ENCODE assay signal across 8 mouse cellular contexts in genomic region chr12:12318140-12318734, GRCm38 (mm10). TPM values are rescaled to one million over a fixed set of nuclear protein-coding genes. Genes with fewer than 3 reads are reported as not detected.
DNase-seq lines count a peak whose midpoint lies in the region; ATAC-seq and TF ChIP-seq lines count a peak whose summit lies in the region.

No protein-coding gene starts in this region.

- TF ChIP-seq POLR2A in heart, adult 2 months (IDR thresholded peaks at IDR 0.05; ENCODE audit: insufficient read depth, low read depth, low read length): no peak

- no peak for ATAC-seq in heart, postnatal 0 days (ENCODE audit: insufficient read depth, low read depth)
- ATAC-seq in erythroid progenitor cell, adult 5-6 weeks (replicated peaks; ENCODE audit: low FRiP score, poor library complexity, severe bottlenecking): no peak

- H3K27me3 ChIP-seq in heart, adult 2 months (ENCODE audit: control insufficient read depth, insufficient read depth, low read length): no peaks in the 10 kb centered on the region
- no peaks in the 10 kb centered on the region for H3K27me3 ChIP-seq in heart, postnatal 0 days (ENCODE audit: control insufficient read depth, insufficient read depth, low read length)

- H3K9me3 ChIP-seq in heart, postnatal 0 days (replicated peaks; ENCODE audit: control insufficient read depth, low read length): no peaks in the 10 kb centered on the region

- H3K36me3 ChIP-seq in heart, adult 2 months (ENCODE audit: control insufficient read depth, insufficient read depth, low read length): no peaks in the 10 kb centered on the region
- no peaks in the 10 kb centered on the region for H3K36me3 ChIP-seq in heart, postnatal 0 days (replicated peaks; ENCODE audit: control insufficient read depth, insufficient read depth, low read length)

- TF ChIP-seq CTCF in heart, adult 2 months (IDR thresholded peaks at IDR 0.05): peak; percentile 96
- TF ChIP-seq CTCF in heart, postnatal 0 days (IDR thresholded peaks at IDR 0.05; ENCODE audit: low read depth): peak; percentile 86

- 3% methylated on average over 6 of the region's 6 CpGs for WGBS in heart, adult 2 months
- 4% methylated on average over 6 of the region's 6 CpGs for WGBS in heart, postnatal 0 days

- H3K4me3 ChIP-seq in heart, adult 2 months: no peak overlapping the region
- H3K4me3 ChIP-seq in heart, postnatal 0 days (ENCODE audit: low read depth, low read length): no peak overlapping the region

- TF ChIP-seq EP300 in heart, adult 2 months (IDR thresholded peaks at IDR 0.05; ENCODE audit: insufficient read depth, low read depth, low read length): no peak
- no peak for TF ChIP-seq EP300 in heart, postnatal 0 days (IDR thresholded peaks at IDR 0.05; ENCODE audit: low read depth)

- no peak overlapping the region for H3K9ac ChIP-seq in heart, adult 2 months (ENCODE audit: low read depth, low read length)
- H3K9ac ChIP-seq in heart, postnatal 0 days (replicated peaks; ENCODE audit: low read depth, low read length): no peak overlapping the region

- no peak overlapping the region for H3K4me2 ChIP-seq in heart, postnatal 0 days (ENCODE audit: low read depth, low read length)

- H3K27ac ChIP-seq in heart, adult 2 months: peak overlapping the region; percentile 13; the same call in 1 of the 2 replicates
- no peak overlapping the region for H3K27ac ChIP-seq in heart, postnatal 0 days (ENCODE audit: low read depth)

- no peaks in the 10 kb centered on the region for H3K79me2 ChIP-seq in heart, adult 2 months (replicated peaks; ENCODE audit: control insufficient read depth, insufficient read depth, low read length)

- intact Hi-C loops in heart, adult 2 months (cut with DNase I): loop anchor here (1.0 kb wide), 1 partner anchor 142 kb away; no protein-coding TSS in a partner anchor
- intact Hi-C loops in heart, postnatal 25 days (cut with DNase I): loop anchor here (1.0 kb wide), 1 partner anchor 142 kb away; no protein-coding TSS in a partner anchor

- H3K4me1 ChIP-seq in heart, adult 2 months (ENCODE audit: control insufficient read depth, insufficient read depth, low read length): peaks cover 2% of the 10 kb centered on the region; the same call in 1 of the 2 replicates
- H3K4me1 ChIP-seq in heart, postnatal 0 days (ENCODE audit: control insufficient read depth, insufficient read depth): no peaks in the 10 kb centered on the region; the same call in none of the 2 replicates

- DNase-seq in heart, adult 2 months: peak; percentile 39 to 48
- no peak for DNase-seq in heart, postnatal 25 days (ENCODE audit: low spot score)
- peak; percentile 26 for DNase-seq in A20 (ENCODE audit: low read depth, low spot score)
- peak; percentile 12 for DNase-seq in adipocyte (ENCODE audit: low spot score)
- DNase-seq in heart, postnatal 0 days (ENCODE audit: low spot score): peak; percentile 47
- DNase-seq in retina, adult 2 months (ENCODE audit: low read depth, low spot score): peak; percentile 11
- no peak for DNase-seq in adrenal gland, adult 18-20 months (ENCODE audit: low spot score in 2 of 2)

RNA-seq across cellular contexts. Expression of gene Fam49a, which starts 56.3 kb away (rescaled TPM):
- total RNA-seq in heart, adult 2 months (2021): 1 to 10 TPM; 7.1 to 9.8 TPM
- polyA plus RNA-seq in heart, adult 2 months (2012; rRNA removed): 4.1 and 6.5 TPM in 2 replicates
- total RNA-seq in heart, postnatal 25 days (2021): 1 to 10 TPM; 9.5 to 10.0 TPM
- 12.4 and 21.6 TPM in 2 replicates for total RNA-seq in heart, postnatal 0 days (2014; rRNA removed; ENCODE audit: low replicate concordance)
- polyA plus RNA-seq in heart, postnatal 0 days (2015; fragmentation: Nextera tagmentation; extraction: Ambion mirVana): 15.3 and 16.5 TPM in 2 replicates
- 10 to 100 TPM; 15.0 to 18.8 TPM for total RNA-seq in adrenal gland, adult 18-20 months (2021)
- total RNA-seq in erythroid progenitor cell, adult 5-6 weeks (2015; ENCODE audit: low replicate concordance): 7.6 and 13.4 TPM in 2 replicates
- 3.3 and 5.8 TPM in 2 replicates for total RNA-seq in erythroid progenitor cell, adult 5-6 weeks (2017; ENCODE audit: low replicate concordance)

Comparison
In these comparisons a context has a peak if more than half of its experiments do, and no peak if none do; other contexts are left out.
1. DNase-seq: peak in heart, adult 2 months (2 of 2), A20 (single experiment), adipocyte (single experiment), heart, postnatal 0 days (single experiment) and retina, adult 2 months (single experiment); none in heart, postnatal 25 days (single experiment) and adrenal gland, adult 18-20 months (0 of 2).